Mouse (Mus musculus) left cerebral cortex, postnatal 4 days (tissue): Measurements from ENCODE around the gene Hras. TPM values are rescaled to one million over a fixed set of nuclear protein-coding genes. Genes with fewer than 3 reads are reported as not detected.

Source experiments
- microRNA-seq: library from miRNA; unstranded; fragments of <30 nt; microRNA quantifications from one replicate; pipeline ENCODE4 v1.2.0, GENCODE M21; 2022
- total RNA-seq, 2 experiments: library from RNA; stranded (reverse); gene quantifications; 2 replicates each; pipeline ENCODE4 v1.2.3; 2021

Gene Hras
- total RNA-seq, 2 experiments from 2014 or later, result 194 to 211 TPM

Small RNA genes within 50 kb of the gene (microRNA-seq; reads per million reads assigned to microRNA genes)
- 251 reads per million, percentile 60 among the genes with 10 or more reads in this experiment for gene Mir210

Other genes starting within 250 kb of the Hras start
- gene Ifitm5, start 243.7 kb downstream of the Hras start, total RNA-seq, result not detected
- gene Gm45717, start 238.1 kb downstream of the Hras start, total RNA-seq, result not detected
- gene Ifitm2, start 238.0 kb downstream of the Hras start, total RNA-seq, result 10 to 100 TPM; 36.6 to 45.9 TPM
- gene Ifitm1, start 226.8 kb downstream of the Hras start, total RNA-seq, result 1 to 10 TPM; 2.8 to 5.4 TPM
- gene Ifitm3, start 183.2 kb downstream of the Hras start, total RNA-seq, result 10 to 100 TPM in 1 of 2 experiments, 1 to 10 TPM in 1; 8.9 to 12.8 TPM
- not detected for gene Ifitm6, start 176.1 kb downstream of the Hras start, total RNA-seq
- not detected for gene Gm17387, start 164.9 kb downstream of the Hras start, total RNA-seq
- 100 to 1,000 TPM; 132 to 150 TPM for gene B4galnt4, start 132.9 kb downstream of the Hras start, total RNA-seq
- not detected for gene Pkp3, start 115.8 kb downstream of the Hras start, total RNA-seq
- gene Sigirr, start 93.4 kb downstream of the Hras start, total RNA-seq, result 1 to 10 TPM; 2.8 to 2.9 TPM
- gene Ano9, start 76.2 kb downstream of the Hras start, total RNA-seq, result not detected
- gene Ptdss2, start 71.6 kb downstream of the Hras start, total RNA-seq, result 10 to 100 TPM; 50.1 to 53.9 TPM
- gene Rnh1, start 21.1 kb downstream of the Hras start, total RNA-seq, result 10 to 100 TPM; 20.1 to 25.3 TPM
- gene Lrrc56, start 152 bp upstream of the Hras start, total RNA-seq, result 1 to 10 TPM; 6.2 to 7.4 TPM
- under 1 TPM in 1 of 2 experiments, not detected in 1; 0.18 TPM for gene Lmntd2, start 20.1 kb upstream of the Hras start, total RNA-seq
- 1 to 10 TPM; 3.8 to 4.7 TPM for gene Rassf7, start 21.9 kb upstream of the Hras start, total RNA-seq
- gene Phrf1, start 34.8 kb upstream of the Hras start, total RNA-seq, result 10 to 100 TPM; 81.2 to 89.1 TPM
- gene Irf7, start 72.5 kb upstream of the Hras start, total RNA-seq, result 1 to 10 TPM in 1 of 2 experiments, under 1 TPM in 1; 0.28 to 1.1 TPM
- not detected for gene Cdhr5, start 82.8 kb upstream of the Hras start, total RNA-seq
- under 1 TPM; 0.62 to 0.86 TPM for gene Sct, start 85.1 kb upstream of the Hras start, total RNA-seq
- gene Drd4, start 98.0 kb upstream of the Hras start, total RNA-seq, result under 1 TPM; 0.48 to 0.54 TPM
- 100 to 1,000 TPM; 246 to 267 TPM for gene Deaf1, start 133.7 kb upstream of the Hras start, total RNA-seq
- gene Tmem80, start 133.7 kb upstream of the Hras start, total RNA-seq, result 10 to 100 TPM; 21.1 to 21.9 TPM
- gene Eps8l2, start 144.9 kb upstream of the Hras start, total RNA-seq, result under 1 TPM; 0.86 to 0.97 TPM
- 100 to 1,000 TPM; 146 to 152 TPM for gene Taldo1, start 198.2 kb upstream of the Hras start, total RNA-seq
- 10 to 100 TPM; 43.1 to 44.6 TPM for gene Gatd1, start 220.1 kb upstream of the Hras start, total RNA-seq
- 100 to 1,000 TPM; 111 to 122 TPM for gene Cend1, start 235.5 kb upstream of the Hras start, total RNA-seq
- 100 to 1,000 TPM; 196 to 217 TPM for gene Slc25a22, start 243.9 kb upstream of the Hras start, total RNA-seq